36 mouse cellular contexts compared by ENCODE assay signal in genomic region chr9:75761567-75761966, GRCm38 (mm10). TPM values are rescaled to one million over a fixed set of nuclear protein-coding genes. Genes with fewer than 3 reads are reported as not detected.
"Had no signal": no experiment of that assay in that cellular context is flagged by ENCODE, and none has a peak within 500 bp of the region (broad histone marks: within the 10 kb centered on the region; RNA-seq: fewer than 3 reads in every experiment).

No protein-coding gene starts in this region.

- H3K4me1 ChIP-seq: hindbrain, embryonic 10.5 days; hindbrain, embryonic 12.5 days; hindbrain, embryonic 13.5 days; hindbrain, embryonic 15.5 days; intestine, embryonic 15.5 days; kidney, embryonic 15.5 days had no signal

- H3K27ac ChIP-seq: heart, embryonic 13.5 days; heart, embryonic 15.5 days; hindbrain, embryonic 10.5 days; hindbrain, embryonic 12.5 days; hindbrain, embryonic 13.5 days; hindbrain, embryonic 14.5 days; hindbrain, embryonic 15.5 days; hindbrain, postnatal 0 days; intestine, embryonic 15.5 days; kidney, embryonic 15.5 days; kidney, postnatal 0 days; layer of hippocampus, adult 2 months; left cerebral cortex, adult 2 months had no signal

- H3K9me3 ChIP-seq: heart, embryonic 12.5 days; heart, embryonic 13.5 days; heart, embryonic 15.5 days; hindbrain, embryonic 10.5 days; hindbrain, embryonic 12.5 days; hindbrain, embryonic 13.5 days; hindbrain, embryonic 15.5 days; intestine, embryonic 15.5 days; kidney, embryonic 15.5 days had no signal

- DNase-seq: heart, postnatal 10 days; heart, postnatal 14 days; heart, postnatal 36 days; heart, postnatal 4 days; kidney, adult 11 months; kidney, adult 18-20 months; kidney, adult 2 months; kidney, adult 8-10 months; kidney, adult 9 months; kidney, postnatal 10 days; kidney, postnatal 14 days; kidney, postnatal 25 days; kidney, postnatal 36 days; kidney, postnatal 4 days; layer of hippocampus, adult 9-11 months; layer of hippocampus, postnatal 36 days had no signal

- H3K9ac ChIP-seq: heart, embryonic 12.5 days; heart, embryonic 13.5 days; heart, embryonic 15.5 days; hindbrain, embryonic 12.5 days; hindbrain, embryonic 13.5 days; hindbrain, embryonic 14.5 days; hindbrain, embryonic 15.5 days; intestine, embryonic 15.5 days; kidney, embryonic 15.5 days had no signal

- H3K4me2 ChIP-seq: heart, embryonic 11.5 days; heart, embryonic 12.5 days; heart, embryonic 13.5 days; heart, embryonic 15.5 days; hindbrain, embryonic 12.5 days; hindbrain, embryonic 13.5 days; hindbrain, embryonic 14.5 days; hindbrain, embryonic 15.5 days; intestine, embryonic 15.5 days; kidney, embryonic 15.5 days had no signal

- H3K27me3 ChIP-seq: heart, embryonic 12.5 days; heart, embryonic 13.5 days; heart, embryonic 15.5 days; hindbrain, embryonic 12.5 days; hindbrain, embryonic 13.5 days; hindbrain, embryonic 15.5 days; intestine, embryonic 15.5 days; kidney, embryonic 15.5 days had no signal

- ATAC-seq: hindbrain, embryonic 16.5 days; hindbrain, postnatal 0 days; inflammation-experienced regulatory T-cells, adult 6 months; intestine, embryonic 15.5 days; intestine, embryonic 16.5 days; intestine, postnatal 0 days had no signal

- H3K36me3 ChIP-seq: heart, embryonic 12.5 days; heart, embryonic 13.5 days; heart, embryonic 15.5 days; hindbrain, embryonic 10.5 days; hindbrain, embryonic 12.5 days; hindbrain, embryonic 13.5 days; hindbrain, embryonic 15.5 days; intestine, embryonic 15.5 days; kidney, embryonic 15.5 days had no signal

- H3K4me3 ChIP-seq: heart, embryonic 12.5 days; heart, embryonic 13.5 days; heart, embryonic 15.5 days; hindbrain, embryonic 10.5 days; hindbrain, embryonic 12.5 days; hindbrain, embryonic 13.5 days; hindbrain, embryonic 15.5 days; intestine, embryonic 15.5 days; kidney, embryonic 15.5 days; layer of hippocampus, adult 2 months; left cerebral cortex, adult 2 months had no signal

RNA-seq across cellular contexts. Expression of gene Bmp5, which starts 13.6 kb away (rescaled TPM):
- total RNA-seq: hematopoietic stem cell, adult 5-6 weeks had no signal
- polyA plus RNA-seq: inflammation-experienced regulatory T-cells, adult 6 months had no signal
